Mouse (Mus musculus) gastrocnemius, postnatal 4 days (tissue): ENCODE measurements at regions not wholly inside any gene's neighbourhood (a gene's known extent, or its start where the extent isn't known, plus 50 kb on each side); places are given as distances from the start of the nearest gene placed in this dataset.
A peak's percentile ranks its signal among the peaks of the same experiment; 100 is the strongest.

ENCODE experiments used
- DNase-seq, 2 experiments: peaks; one replicate each; pipeline ENCODE4 v3.0.0; 2021 to 2022; ENCODE audit warnings: low spot score in 2 of 2, mixed read lengths in 2 of 2

DNA sequence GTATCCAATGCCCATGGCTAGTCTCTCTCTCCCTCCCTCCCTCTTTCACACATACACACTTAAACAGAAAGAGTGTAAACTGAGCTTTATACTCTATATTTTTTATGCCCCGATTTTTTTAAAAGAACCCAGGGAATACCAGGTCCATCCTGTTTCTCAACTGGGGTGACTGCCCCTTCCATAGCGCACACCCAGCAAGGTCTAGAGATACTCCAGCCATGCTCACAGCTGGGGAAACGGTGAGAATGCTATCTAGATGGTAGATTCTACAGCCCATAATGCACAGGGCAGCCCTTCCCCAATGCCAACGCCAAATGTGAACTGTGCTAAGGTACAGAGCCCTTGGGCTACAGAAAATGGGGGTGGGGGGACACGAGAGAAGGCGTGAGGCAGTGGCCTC is 51.2 kb upstream of the Tln2 start:
- no peak for DNase-seq

DNA sequence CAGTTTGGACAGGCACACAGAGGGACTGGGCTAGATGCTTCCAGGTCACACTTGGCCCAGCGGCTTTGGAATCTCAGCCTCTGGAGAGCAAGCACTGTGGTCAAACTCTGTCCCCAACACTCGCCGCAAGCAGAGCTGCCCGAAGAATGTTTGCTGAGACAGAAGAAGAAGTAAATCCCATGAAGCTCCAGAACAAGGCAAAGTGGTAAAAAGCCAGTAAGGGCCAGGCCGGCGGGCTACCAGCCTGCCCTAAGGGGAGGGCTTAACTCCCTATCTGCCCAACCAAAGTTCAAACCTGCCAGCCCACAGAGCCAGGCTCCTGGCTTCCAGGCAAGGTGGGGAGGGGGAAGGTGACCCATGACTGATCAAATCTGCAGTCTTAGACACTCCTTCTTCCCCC is 52.2 kb upstream of the Tln2 start:
- no peak for DNase-seq

GRCm38 (mm10) chr9:67612101-67612500 is 52.6 kb upstream of the Tln2 start:
- DNase-seq: no peak

DNA sequence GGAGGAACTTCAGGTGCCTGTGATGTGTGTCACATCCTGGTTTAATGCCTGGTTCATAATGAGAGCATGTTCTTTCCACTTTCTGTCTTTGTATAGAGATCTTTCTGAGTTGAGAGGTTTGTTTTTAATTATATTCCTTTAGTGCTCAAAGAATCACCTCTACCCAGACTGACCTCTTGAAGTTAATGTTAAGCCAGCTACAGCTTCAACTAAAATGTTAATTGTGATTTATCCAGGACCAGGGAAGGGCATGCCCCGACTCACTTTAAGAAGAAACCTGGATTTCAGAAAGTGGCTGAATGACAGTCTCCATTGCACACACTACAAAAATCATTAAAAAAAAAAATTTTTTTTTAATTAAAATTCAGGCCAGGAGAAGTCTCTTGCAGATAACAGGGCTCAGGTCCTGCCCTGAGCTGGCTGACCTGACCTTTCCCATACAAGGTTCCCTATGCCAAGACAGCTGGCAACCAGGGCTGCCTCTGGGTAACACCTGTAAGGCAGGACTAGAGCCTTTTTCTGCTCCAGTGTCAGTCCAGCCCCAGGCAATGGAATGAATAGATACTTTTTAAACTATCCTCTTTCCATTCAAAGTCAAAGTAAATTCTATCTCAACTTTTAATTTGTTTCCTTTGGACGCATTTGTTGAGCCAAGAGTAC is 54.7 kb upstream of the Tln2 start:
- no peak for DNase-seq

DNA sequence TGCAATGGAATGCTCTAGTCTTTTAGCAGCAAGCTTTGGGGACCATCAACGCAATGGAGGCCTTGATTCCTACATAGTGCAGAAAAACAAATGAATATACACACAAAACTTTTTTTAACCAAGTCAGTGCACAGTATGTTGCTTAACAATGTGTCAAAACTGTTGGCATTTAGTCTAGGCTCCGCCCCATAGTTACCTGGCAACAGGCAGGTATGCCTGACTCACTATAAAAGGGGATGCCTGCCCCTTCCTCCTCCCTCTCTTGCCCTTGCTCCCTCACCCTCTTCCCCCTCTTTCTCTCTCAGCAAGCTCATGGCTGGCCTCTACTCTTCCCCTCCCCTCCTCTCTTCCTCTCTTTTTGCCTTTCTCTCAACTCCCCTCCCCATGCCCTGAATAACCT is 56.7 kb upstream of the Tln2 start:
- no peak for DNase-seq

DNA sequence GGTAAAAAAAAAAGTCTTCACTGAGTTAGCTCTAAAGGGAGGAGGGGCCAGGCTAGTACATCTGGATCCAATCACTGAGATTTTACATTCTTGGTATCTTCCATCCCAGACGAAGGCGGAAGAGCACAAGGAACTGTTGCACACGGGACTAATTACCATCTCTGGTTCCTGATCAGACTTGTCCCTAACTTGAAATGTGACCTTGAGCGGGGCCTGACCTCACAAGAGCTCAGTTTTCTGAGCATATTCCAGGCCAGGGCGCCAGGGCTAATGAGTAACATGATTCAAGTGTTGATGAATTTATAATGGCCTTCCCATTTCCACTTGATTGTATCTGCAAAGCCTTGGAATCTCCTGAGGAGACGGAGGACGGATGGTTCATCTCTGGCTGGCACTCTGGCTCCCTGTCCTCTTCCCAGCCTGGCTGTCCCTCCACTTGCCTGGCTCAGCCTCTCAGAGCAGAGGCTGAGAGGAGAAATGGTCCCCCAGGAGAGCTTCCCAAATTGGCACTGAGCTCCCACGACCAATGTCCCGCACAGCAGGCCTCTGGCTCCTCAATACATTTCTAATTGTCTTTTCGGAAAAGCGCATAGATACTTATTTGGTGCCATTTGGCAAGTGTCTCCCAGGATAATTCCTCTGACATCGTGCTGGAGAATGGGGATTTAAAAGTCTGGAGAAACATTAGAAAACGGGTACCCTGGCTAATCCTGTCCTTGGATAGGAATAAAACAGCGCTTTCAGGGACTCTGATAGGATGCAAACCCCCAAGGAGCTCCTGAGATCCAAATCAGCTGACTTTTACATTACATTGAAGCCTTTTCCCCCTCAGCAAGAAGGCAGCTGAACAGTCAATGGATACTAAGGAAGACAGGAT is 58.1 kb upstream of the Tln2 start:
- no peak for DNase-seq

GRCm38 (mm10) chr9:67620945-67621344 is 61.4 kb upstream of the Tln2 start:
- no peak for DNase-seq

DNA sequence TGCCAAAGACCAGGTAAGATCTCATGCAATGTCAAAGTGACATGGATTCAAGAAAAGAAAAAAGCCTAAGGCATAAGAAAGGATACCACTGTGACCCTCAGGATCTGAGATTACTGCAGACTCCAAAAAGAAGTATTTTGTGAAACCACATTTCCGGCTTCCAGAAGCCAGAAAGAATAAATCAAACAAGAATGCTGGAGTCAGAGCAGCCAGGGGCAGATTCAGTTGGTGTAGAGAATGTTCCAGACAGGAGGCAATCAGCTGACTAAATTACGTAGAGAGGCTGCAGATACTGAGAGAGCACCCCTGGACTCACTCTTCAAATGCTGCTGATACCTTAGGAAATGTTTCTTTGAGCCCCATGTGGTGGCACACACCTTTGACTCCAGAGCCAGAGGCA is 67.7 kb upstream of the Tln2 start:
- DNase-seq: no peak

- no peak for DNase-seq
Observed at GRCm38 (mm10) chr9:67629624-67630023, 70.1 kb upstream of the Tln2 start.

GRCm38 (mm10) chr9:67630173-67630572 is 70.7 kb upstream of the Tln2 start:
- DNase-seq: no peak

- no peak for DNase-seq
Observed at GRCm38 (mm10) chr9:67631741-67632243, 72.3 kb upstream of the Tln2 start.

GRCm38 (mm10) chr9:67632521-67633025 is 73.1 kb upstream of the Tln2 start:
- DNase-seq: peak in 1 of 2 experiments; percentile 28

DNA sequence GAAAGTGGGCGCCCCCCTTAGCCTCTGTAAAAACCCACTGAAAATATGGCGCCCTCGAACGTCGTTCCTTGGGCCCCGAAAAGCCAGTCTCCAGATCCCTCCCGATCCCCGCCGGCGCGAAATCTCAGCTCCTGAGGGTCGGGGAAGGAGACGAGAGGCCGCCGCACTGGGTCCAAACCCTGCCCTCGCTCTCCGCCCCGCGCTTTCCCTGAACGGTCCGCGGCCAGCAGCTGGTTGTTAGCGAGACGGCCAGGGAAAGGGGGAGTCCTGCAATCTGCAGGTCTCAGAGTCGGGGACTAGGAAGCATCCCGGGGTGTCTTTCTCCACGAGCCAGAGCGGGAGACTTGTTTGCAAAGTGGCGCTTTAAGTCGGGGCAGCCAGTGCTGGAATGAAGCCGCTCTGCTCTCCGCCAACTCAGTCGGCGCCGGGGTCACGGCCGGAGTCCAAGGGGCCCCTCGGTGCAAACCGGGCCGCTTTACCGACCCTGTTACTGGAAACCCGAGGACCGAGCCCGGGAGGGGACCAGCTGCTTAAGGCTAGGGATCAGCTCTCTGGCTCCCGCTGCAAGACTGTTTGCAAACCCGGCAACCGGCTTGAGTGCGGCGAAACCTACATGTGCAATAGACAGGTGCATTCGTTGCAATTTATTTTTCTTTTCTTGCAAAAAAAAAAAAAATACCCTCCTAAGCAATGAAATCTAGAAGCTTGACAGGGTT is 73.7 kb upstream of the Tln2 start:
- peak; percentile 43 to 65 for DNase-seq

- peak; percentile 59 to 74 for DNase-seq
Observed at GRCm38 (mm10) chr9:67633761-67634441, 74.4 kb upstream of the Tln2 start.

GRCm38 (mm10) chr9:67646820-67647219 is 87.3 kb upstream of the Tln2 start:
- DNase-seq: no peak

DNA sequence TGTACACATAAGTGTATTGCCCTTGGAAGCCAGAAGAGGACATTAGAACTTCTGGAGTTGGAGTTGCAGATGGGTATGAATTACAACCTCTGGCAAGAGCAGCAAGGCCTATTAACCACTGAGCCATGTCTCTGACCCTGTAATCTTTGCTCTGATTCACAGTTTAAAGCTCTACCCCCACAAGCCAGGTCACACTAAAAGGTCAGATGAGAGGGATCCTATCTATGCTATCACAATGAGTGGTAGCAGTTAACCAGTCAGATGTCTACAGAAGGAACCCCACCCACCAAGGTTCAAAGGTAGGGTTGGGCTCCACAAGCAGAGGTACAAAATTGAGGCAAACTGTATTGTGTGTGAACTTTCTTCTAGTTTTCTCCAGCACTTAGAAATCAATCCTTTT is 94.5 kb upstream of the C2cd4b start:
- no peak for DNase-seq

DNA sequence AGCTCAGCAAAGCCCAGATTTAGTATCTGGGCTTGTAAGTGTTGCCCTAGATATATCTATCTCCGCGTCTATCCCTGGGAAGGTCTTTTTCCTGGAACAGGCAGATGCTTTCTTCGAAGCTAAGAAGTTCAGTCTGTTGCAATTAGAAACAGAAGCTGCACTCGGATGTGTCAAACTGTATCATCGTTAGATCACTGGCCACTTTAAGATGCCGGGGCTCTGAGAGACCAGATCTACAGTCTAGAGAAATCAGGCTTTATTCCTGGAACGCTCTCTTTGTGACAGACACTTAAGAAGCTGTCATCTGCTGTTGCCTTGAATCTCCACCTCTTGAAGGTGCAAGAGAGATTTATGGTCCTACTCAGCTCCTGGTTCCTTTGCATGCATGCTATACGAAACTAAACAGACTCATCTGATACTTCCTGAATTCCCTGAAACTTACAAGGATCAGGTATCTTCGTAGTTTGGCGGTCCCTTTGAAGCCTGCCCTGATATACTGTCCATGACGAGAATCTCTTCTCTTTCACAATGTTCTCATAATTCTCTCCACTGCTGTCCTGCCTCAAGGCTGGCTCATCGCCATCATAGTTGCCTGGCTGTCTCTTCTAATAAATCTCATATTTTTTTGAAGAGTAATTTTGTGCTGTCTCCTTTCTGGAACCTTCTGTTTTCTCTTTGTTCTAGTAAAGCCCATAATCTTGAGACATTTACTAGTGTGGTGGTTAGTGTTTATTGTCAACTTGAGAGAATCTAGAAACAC is 88.8 kb upstream of the C2cd4b start:
- no peak for DNase-seq

- DNase-seq: peak; percentile 26 to 64
Observed at GRCm38 (mm10) chr9:67676906-67677305, 82.3 kb upstream of the C2cd4b start.

DNA sequence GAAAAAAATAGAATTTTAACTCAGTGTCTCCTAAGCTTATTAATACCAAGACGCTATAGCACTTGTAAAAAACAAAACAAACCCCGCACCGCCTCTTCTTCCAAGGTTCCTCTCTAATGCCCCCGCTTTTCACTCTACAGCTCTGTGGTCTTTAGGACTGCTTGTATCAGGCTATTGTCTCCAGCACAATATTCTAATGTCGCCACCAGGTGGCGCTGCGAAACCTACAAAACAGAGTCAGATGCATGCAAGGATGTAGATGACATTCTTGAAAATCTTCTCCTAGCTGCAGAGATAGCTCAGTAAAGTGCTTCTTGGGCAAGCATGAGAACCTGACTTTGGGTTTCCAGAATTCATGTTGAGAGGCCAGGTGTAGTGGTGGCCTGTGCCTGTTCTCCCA is 75.9 kb upstream of the C2cd4b start:
- peak; percentile 35 to 53 for DNase-seq

DNA sequence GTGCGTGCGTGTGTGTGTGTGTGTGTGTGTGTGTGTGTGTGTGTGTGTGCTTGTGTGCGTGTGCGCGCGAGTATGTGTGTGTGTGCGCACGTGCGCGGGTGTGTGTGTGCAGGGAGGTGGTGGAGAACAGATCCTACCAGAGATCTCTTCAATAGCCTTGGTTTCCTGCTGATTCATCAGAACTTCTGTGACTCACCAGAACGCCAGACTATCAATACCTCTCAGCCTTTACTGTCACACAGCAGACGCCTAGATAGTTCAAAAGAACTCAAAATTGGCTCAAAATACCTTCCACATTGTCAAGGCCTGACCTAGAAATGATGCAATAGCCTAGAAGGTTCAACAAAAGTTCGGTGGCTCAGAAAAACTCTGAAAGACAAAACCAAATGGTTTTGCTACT is 66.8 kb upstream of the C2cd4b start:
- DNase-seq: no peak
